Mouse (Mus musculus): Measurements from ENCODE around the gene Gm45753. TPM values are rescaled to one million over a fixed set of nuclear protein-coding genes. Genes with fewer than 3 reads are reported as not detected.
A peak's percentile ranks its signal among the peaks of the same experiment; 100 is the strongest.

Gm45753 gene
- polyA plus RNA-seq, 1 experiment from 2014 or later: not detected

- DNase-seq (ENCODE audit: low spot score): peak; percentile 66
- H3K4me3 ChIP-seq: no peak overlapping the region
- H3K36me3 ChIP-seq: no peaks in the 10 kb centered on the region
- H3K4me1 ChIP-seq (replicated peaks): peaks cover 11% of the 10 kb centered on the region
- H3K9me3 ChIP-seq: no peaks in the 10 kb centered on the region
- 25% methylated on average over 14 of the region's 14 CpGs for WGBS
- no peak overlapping the region for H3K27ac ChIP-seq
- H3K27me3 ChIP-seq (ENCODE audit: insufficient read depth, poor library complexity, severe bottlenecking): no peaks in the 10 kb centered on the region
These were observed 71.9 kb downstream of the Gm45753 start for GRCm38 (mm10) chr8:45236164-45236912.

- no peak overlapping the region for H3K4me3 ChIP-seq
- H3K36me3 ChIP-seq: no peaks in the 10 kb centered on the region
- peaks cover 11% of the 10 kb centered on the region for H3K4me1 ChIP-seq (replicated peaks)
- H3K9me3 ChIP-seq: no peaks in the 10 kb centered on the region
- DNase-seq (ENCODE audit: low spot score): no peak
- no peaks in the 10 kb centered on the region for H3K27me3 ChIP-seq (ENCODE audit: insufficient read depth, poor library complexity, severe bottlenecking)
- 88% methylated on average over 6 of the region's 6 CpGs for WGBS
- H3K27ac ChIP-seq: no peak overlapping the region
These were observed 73.0 kb downstream of the Gm45753 start for GRCm38 (mm10) chr8:45235228-45235627.

GRCm38 (mm10) chr8:45233256-45233655 lies 75.0 kb downstream of the Gm45753 start:
- WGBS: 74% methylated on average over 3 of the region's 3 CpGs
- no peak overlapping the region for H3K4me3 ChIP-seq
- no peaks in the 10 kb centered on the region for H3K9me3 ChIP-seq
- peaks cover 11% of the 10 kb centered on the region for H3K4me1 ChIP-seq (replicated peaks)
- H3K27me3 ChIP-seq (ENCODE audit: insufficient read depth, poor library complexity, severe bottlenecking): no peaks in the 10 kb centered on the region
- H3K27ac ChIP-seq: no peak overlapping the region
- DNase-seq (ENCODE audit: low spot score): no peak
- no peaks in the 10 kb centered on the region for H3K36me3 ChIP-seq

Other genes starting within 250 kb of the Gm45753 start
- 0.16 and 0.41 TPM in 2 replicates for gene Mtnr1a, start 239.3 kb downstream of the Gm45753 start, polyA plus RNA-seq (2016; fragmentation: Nextera tagmentation; extraction: Ambion mirVana)
- gene F11, start 46.4 kb downstream of the Gm45753 start, polyA plus RNA-seq (2016; fragmentation: Nextera tagmentation; extraction: Ambion mirVana): not detected in 2 replicates
- gene Klkb1, start 13.6 kb downstream of the Gm45753 start, polyA plus RNA-seq (2016; fragmentation: Nextera tagmentation; extraction: Ambion mirVana): not detected in 2 replicates
- 0.41 and 0.45 TPM in 2 replicates for gene Cyp4v3, start 24.8 kb upstream of the Gm45753 start, polyA plus RNA-seq (2016; fragmentation: Nextera tagmentation; extraction: Ambion mirVana)
- gene Fam149a, start 73.8 kb upstream of the Gm45753 start, polyA plus RNA-seq (2016; fragmentation: Nextera tagmentation; extraction: Ambion mirVana): 9.1 and 9.6 TPM in 2 replicates
- 0.67 and 0.77 TPM in 2 replicates for gene Tlr3, start 102.6 kb upstream of the Gm45753 start, polyA plus RNA-seq (2016; fragmentation: Nextera tagmentation; extraction: Ambion mirVana)
- gene Sorbs2, start 199.3 kb upstream of the Gm45753 start, polyA plus RNA-seq (2016; fragmentation: Nextera tagmentation; extraction: Ambion mirVana): 30.8 and 36.9 TPM in 2 replicates